Mouse (Mus musculus): Measurements from ENCODE around the gene Myh2. TPM values are rescaled to one million over a fixed set of nuclear protein-coding genes. Genes with fewer than 3 reads are reported as not detected.
A peak's percentile ranks its signal among the peaks of the same experiment; 100 is the strongest.

Myh2 gene
- polyA plus RNA-seq (2012; rRNA removed) = 0.12 and 0.16 TPM in 2 replicates
- 0.30 and 0.39 TPM in 2 replicates for polyA plus RNA-seq (2014; fragmentation: Nextera tagmentation; extraction: Ambion mirVana)

GRCm38 (mm10) chr11:67170727-67171126 is at the start of gene Myh2:
Gene Myh2, plus strand, starts transcription at chr11:67171027.
- Histone ChIP-seq H3K36me3 (ENCODE audit: control insufficient read depth, insufficient read depth, low read length) (no peaks in the 10 kb centered on the region), H3K4me2 (replicated peaks; ENCODE audit: low read depth, low read length, severe bottlenecking) (no peak within 1 kb of the TSS), H3K4me3 (replicated peaks; ENCODE audit: low read length) (no peak within 1 kb of the TSS), H3K9ac (ENCODE audit: low read depth, low read length, severe bottlenecking) (no peak within 1 kb of the TSS), H3K9me3 (ENCODE audit: control insufficient read depth, low read length) (no peaks in the 10 kb centered on the region), H3K4me1 (ENCODE audit: control insufficient read depth, insufficient read depth, low read length) (no peaks in the 10 kb centered on the region), H3K27me3 (ENCODE audit: control insufficient read depth, insufficient read depth, low read length) (no peaks in the 10 kb centered on the region), H3K27ac (replicated peaks; ENCODE audit: low read depth, low read length) (no peak within 1 kb of the TSS)
- WGBS = 75% methylated on average over 14 of the region's 14 CpGs
- no peak for ATAC-seq (ENCODE audit: low FRiP score, low read depth)
- TF ChIP-seq POLR2A (IDR thresholded peaks at IDR 0.05; ENCODE audit: borderline replicate concordance, extremely low read depth, insufficient read depth, insufficient read length) = no peak
- DNase-seq (ENCODE audit: low spot score) = no peak

GRCm38 (mm10) chr11:67124943-67125342 is 45.9 kb upstream of the Myh2 start:
- H3K4me1 ChIP-seq (ENCODE audit: control insufficient read depth, insufficient read depth, low read length) = peaks cover 4% of the 10 kb centered on the region
- no peaks in the 10 kb centered on the region for H3K36me3 ChIP-seq (ENCODE audit: control insufficient read depth, insufficient read depth, low read length)
- no peaks in the 10 kb centered on the region for H3K27me3 ChIP-seq (ENCODE audit: control insufficient read depth, insufficient read depth, low read length)
- no peak overlapping the region for H3K4me2 ChIP-seq (replicated peaks; ENCODE audit: low read depth, low read length, severe bottlenecking)
- no peaks in the 10 kb centered on the region for H3K9me3 ChIP-seq (ENCODE audit: control insufficient read depth, low read length)
- H3K9ac ChIP-seq (ENCODE audit: low read depth, low read length, severe bottlenecking) = no peak overlapping the region
- no peak overlapping the region for H3K27ac ChIP-seq (replicated peaks; ENCODE audit: low read depth, low read length)
- DNase-seq (ENCODE audit: low spot score) (no peak), ATAC-seq (ENCODE audit: low FRiP score, low read depth) (no peak)
- WGBS = 47% methylated on average over 7 of the region's 7 CpGs
- TF ChIP-seq POLR2A (IDR thresholded peaks at IDR 0.05; ENCODE audit: borderline replicate concordance, extremely low read depth, insufficient read depth, insufficient read length) = no peak
- no peak overlapping the region for H3K4me3 ChIP-seq (replicated peaks; ENCODE audit: low read length)

GRCm38 (mm10) chr11:67125361-67125760 is 45.5 kb upstream of the Myh2 start:
- no peak for TF ChIP-seq POLR2A (IDR thresholded peaks at IDR 0.05; ENCODE audit: borderline replicate concordance, extremely low read depth, insufficient read depth, insufficient read length)
- H3K27ac ChIP-seq (replicated peaks; ENCODE audit: low read depth, low read length) = no peak overlapping the region
- ATAC-seq (ENCODE audit: low FRiP score, low read depth) = 0 out of 2 replicates have a peak, but pooled peaks have one; percentile 23
- no peak for DNase-seq (ENCODE audit: low spot score)
- no peak overlapping the region for H3K4me2 ChIP-seq (replicated peaks; ENCODE audit: low read depth, low read length, severe bottlenecking)
- H3K27me3 ChIP-seq (ENCODE audit: control insufficient read depth, insufficient read depth, low read length) = no peaks in the 10 kb centered on the region
- no peak overlapping the region for H3K4me3 ChIP-seq (replicated peaks; ENCODE audit: low read length)
- no peaks in the 10 kb centered on the region for H3K9me3 ChIP-seq (ENCODE audit: control insufficient read depth, low read length)
- 54% methylated on average over 17 of the region's 17 CpGs for WGBS
- no peak overlapping the region for H3K9ac ChIP-seq (ENCODE audit: low read depth, low read length, severe bottlenecking)
- no peaks in the 10 kb centered on the region for H3K36me3 ChIP-seq (ENCODE audit: control insufficient read depth, insufficient read depth, low read length)
- peaks cover 4% of the 10 kb centered on the region for H3K4me1 ChIP-seq (ENCODE audit: control insufficient read depth, insufficient read depth, low read length)

GRCm38 (mm10) chr11:67133526-67133925 is 37.3 kb upstream of the Myh2 start:
- Histone ChIP-seq H3K9me3 (ENCODE audit: control insufficient read depth, low read length) (no peaks in the 10 kb centered on the region), H3K4me3 (replicated peaks; ENCODE audit: low read length) (no peak overlapping the region), H3K4me2 (replicated peaks; ENCODE audit: low read depth, low read length, severe bottlenecking) (no peak overlapping the region), H3K4me1 (ENCODE audit: control insufficient read depth, insufficient read depth, low read length) (no peaks in the 10 kb centered on the region), H3K36me3 (ENCODE audit: control insufficient read depth, insufficient read depth, low read length) (no peaks in the 10 kb centered on the region), H3K27me3 (ENCODE audit: control insufficient read depth, insufficient read depth, low read length) (no peaks in the 10 kb centered on the region), H3K9ac (ENCODE audit: low read depth, low read length, severe bottlenecking) (no peak overlapping the region), H3K27ac (replicated peaks; ENCODE audit: low read depth, low read length) (no peak overlapping the region)
- DNase-seq (ENCODE audit: low spot score) (no peak), ATAC-seq (ENCODE audit: low FRiP score, low read depth) (no peak)
- 75% methylated on average over 2 of the region's 2 CpGs for WGBS
- TF ChIP-seq POLR2A (IDR thresholded peaks at IDR 0.05; ENCODE audit: borderline replicate concordance, extremely low read depth, insufficient read depth, insufficient read length) = no peak

GRCm38 (mm10) chr11:67134654-67135053 is 36.2 kb upstream of the Myh2 start:
- no peaks in the 10 kb centered on the region for H3K9me3 ChIP-seq (ENCODE audit: control insufficient read depth, low read length)
- 0 out of 2 replicates have a peak, but pooled peaks cover 3% of the 10 kb centered on the region for H3K4me1 ChIP-seq (ENCODE audit: control insufficient read depth, insufficient read depth, low read length)
- ATAC-seq (ENCODE audit: low FRiP score, low read depth) (no peak), DNase-seq (ENCODE audit: low spot score) (no peak)
- no peak overlapping the region for H3K9ac ChIP-seq (ENCODE audit: low read depth, low read length, severe bottlenecking)
- no peaks in the 10 kb centered on the region for H3K27me3 ChIP-seq (ENCODE audit: control insufficient read depth, insufficient read depth, low read length)
- no peak overlapping the region for H3K4me3 ChIP-seq (replicated peaks; ENCODE audit: low read length)
- no peak overlapping the region for H3K27ac ChIP-seq (replicated peaks; ENCODE audit: low read depth, low read length)
- WGBS = 87% methylated on average over 6 of the region's 6 CpGs
- H3K36me3 ChIP-seq (ENCODE audit: control insufficient read depth, insufficient read depth, low read length) = no peaks in the 10 kb centered on the region
- H3K4me2 ChIP-seq (replicated peaks; ENCODE audit: low read depth, low read length, severe bottlenecking) = no peak overlapping the region
- TF ChIP-seq POLR2A (IDR thresholded peaks at IDR 0.05; ENCODE audit: borderline replicate concordance, extremely low read depth, insufficient read depth, insufficient read length) = no peak

GRCm38 (mm10) chr11:67135532-67135931 is 35.3 kb upstream of the Myh2 start:
- no peak for TF ChIP-seq POLR2A (IDR thresholded peaks at IDR 0.05; ENCODE audit: borderline replicate concordance, extremely low read depth, insufficient read depth, insufficient read length)
- H3K9ac ChIP-seq (ENCODE audit: low read depth, low read length, severe bottlenecking) = no peak overlapping the region
- H3K4me1 ChIP-seq (ENCODE audit: control insufficient read depth, insufficient read depth, low read length) = 0 out of 2 replicates have a peak, but pooled peaks cover 3% of the 10 kb centered on the region
- ATAC-seq (ENCODE audit: low FRiP score, low read depth) = no peak
- no peak overlapping the region for H3K4me3 ChIP-seq (replicated peaks; ENCODE audit: low read length)
- H3K27ac ChIP-seq (replicated peaks; ENCODE audit: low read depth, low read length) = no peak overlapping the region
- no peaks in the 10 kb centered on the region for H3K36me3 ChIP-seq (ENCODE audit: control insufficient read depth, insufficient read depth, low read length)
- no peak overlapping the region for H3K4me2 ChIP-seq (replicated peaks; ENCODE audit: low read depth, low read length, severe bottlenecking)
- 85% methylated on average over 2 of the region's 2 CpGs for WGBS
- no peak for DNase-seq (ENCODE audit: low spot score)
- H3K9me3 ChIP-seq (ENCODE audit: control insufficient read depth, low read length) = no peaks in the 10 kb centered on the region
- no peaks in the 10 kb centered on the region for H3K27me3 ChIP-seq (ENCODE audit: control insufficient read depth, insufficient read depth, low read length)
